Mouse (Mus musculus): ENCODE measurements around the gene Slc35e4. TPM values are rescaled to one million over a fixed set of nuclear protein-coding genes. Genes with fewer than 3 reads are reported as not detected.
A peak's percentile ranks its signal among the peaks of the same experiment; 100 is the strongest.
"Not testable (repeated sequence)": the region's sequence is repeated elsewhere in the genome, so short reads cannot be mapped to it uniquely, and the experiment has no call there.

The Slc35e4 gene
- total RNA-seq, 2 experiments from 2014 or later: 16.1 to 17.1 TPM

DNA sequence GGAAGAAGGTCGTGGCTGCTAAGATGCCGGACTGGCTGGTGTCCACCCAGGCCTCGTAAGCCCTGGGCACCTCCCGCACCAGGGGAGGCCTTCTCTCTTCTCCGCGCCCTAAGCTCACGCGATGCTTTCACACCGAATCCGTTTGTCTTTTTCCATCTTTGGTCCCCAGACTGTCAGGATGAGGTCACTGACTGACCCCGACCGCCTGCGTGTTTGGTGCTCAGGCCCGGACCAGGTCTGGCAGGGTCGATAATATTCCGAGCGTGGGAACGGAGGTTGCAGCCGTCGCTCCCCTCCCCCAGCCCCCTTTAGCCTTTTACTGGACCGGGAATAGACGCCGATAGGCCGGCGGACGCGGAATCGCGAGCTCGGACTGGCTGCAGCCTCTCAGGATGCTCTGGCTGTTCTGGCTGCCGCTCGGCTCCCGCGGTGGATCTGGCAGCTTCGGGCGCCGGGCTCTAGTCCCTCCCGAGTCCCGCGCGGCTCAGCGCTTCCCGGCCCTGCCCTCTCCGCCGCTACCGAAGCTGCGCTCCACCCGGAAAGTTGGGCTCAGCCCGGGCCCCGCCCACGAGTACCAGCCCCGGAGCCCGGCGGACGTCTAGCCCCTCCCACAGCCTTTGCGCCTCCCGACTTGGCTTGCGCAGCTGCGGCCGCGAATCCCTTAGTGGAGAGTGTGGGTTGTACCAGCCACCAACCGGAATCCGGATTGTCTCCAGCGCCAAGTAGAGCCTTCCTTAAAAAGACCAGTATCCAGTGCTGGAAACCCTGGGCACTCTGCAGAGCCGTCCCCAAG lies 952 bp downstream of the Slc35e4 start:
- peak; percentile 94 for DNase-seq

DNA sequence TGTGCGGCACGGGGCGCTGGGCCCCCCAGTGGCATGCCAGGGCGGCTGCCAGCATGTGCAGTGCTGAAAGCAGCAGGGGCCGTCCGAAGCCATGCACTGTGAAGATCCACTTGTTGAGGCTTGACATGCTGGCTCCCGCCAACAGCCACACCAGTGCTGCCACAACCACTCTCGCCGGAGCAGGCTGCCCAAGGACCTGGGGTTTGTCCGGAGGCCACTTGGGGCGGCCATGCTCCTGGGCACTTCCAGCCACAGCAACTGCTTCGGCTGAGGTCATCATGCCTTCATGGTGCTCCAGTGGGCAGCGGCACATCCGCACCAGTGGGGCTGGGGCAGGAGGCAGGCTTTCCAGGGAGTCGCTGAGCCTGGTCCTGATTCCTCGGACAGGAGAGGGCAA lies 1.6 kb downstream of the Slc35e4 start:
- peak; percentile 38 to 40 for DNase-seq

DNA sequence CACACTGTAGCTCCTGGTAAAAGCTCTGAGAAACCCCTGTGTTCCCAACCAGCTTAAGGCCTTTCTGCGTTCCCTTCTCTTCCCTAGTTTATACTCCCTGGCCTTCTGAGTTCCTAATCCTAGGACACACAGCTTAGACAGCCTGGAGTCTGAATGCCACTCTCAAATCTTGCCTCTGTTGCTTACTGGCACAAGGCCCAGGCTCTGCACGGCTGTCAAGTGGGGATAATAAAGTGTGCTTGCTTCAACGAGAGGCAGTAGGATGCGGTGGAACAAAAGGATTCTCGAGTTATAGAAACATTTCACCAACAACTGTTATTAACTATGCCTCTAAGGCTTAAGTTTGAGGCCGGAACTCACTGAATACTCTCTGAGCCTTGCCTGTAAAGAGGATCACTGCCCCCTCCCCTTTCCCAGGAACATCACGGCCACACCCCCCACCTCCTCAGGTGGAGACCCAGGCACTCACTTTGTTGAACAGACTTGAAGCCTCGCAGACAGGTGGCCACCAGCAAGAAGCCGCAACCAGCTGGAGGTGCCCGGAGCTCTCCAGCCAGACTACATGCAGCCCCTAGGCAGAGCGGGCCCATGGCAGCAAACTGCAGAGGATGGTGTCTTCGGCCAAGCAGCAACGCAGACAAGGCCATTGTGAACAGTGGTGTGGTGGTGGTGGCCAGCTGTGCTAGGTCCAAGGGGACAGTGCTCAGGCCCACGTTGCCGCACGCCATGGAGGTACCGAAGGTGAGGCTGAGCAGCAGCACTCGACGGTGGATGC lies 2.2 kb downstream of the Slc35e4 start:
- peak; percentile 43 to 51 for DNase-seq

DNA sequence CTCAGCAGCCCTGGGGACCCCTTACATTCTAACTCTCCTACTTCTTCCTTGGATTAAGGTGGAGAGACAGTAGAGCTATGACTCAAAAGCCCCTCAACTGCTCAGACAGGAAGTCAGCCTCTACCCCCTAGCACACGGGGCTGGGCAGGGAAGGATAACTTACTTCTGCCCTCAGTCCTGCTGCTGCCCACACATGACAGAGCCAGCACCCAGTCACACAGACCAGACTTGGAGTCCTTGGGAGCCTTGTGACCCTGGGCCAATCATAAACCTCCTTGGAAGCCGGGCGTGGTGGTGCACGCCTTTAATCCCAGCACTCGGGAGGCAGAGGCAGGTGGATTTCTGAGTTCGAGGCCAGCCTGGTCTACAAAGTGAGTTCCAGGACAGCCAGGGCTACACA lies 3.0 kb downstream of the Slc35e4 start:
- DNase-seq: not testable (repeated sequence)

DNA sequence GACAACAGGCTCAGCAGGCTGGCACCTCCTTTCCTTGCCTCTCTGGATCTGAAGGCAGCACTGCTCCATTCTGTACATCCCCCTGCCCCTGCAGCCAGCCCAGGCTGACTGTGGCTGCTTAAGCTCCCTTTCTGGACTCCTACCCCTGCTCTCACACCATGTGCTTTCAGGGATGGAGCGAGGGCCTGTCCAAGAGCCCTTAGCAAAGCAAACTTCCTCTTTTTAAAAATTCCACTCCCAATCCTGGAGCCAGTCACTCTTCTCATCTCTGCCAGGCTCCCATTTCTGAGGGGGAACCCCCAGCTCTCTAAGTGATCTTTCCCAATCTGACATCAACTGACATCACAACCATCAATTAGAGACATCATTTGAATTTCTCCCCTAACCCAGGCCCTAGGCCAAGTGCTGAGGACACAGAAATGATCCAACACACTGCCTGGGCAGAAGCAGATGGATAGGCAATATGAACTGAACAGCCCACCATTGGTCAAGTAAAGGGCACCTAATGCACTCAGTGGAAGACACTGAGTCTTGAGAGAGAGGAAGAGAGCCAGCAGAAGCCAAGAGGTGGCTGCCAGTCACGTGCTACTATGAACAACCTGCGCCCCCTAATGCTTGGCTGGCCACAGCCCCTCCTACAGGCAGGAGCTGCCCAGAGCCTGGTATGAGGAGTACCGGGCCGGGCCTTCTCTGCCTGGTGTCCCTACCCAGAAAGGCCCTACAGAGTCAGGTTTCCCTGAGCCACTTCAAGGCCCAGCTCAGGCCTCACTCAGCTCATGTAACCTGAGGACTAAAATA lies 3.8 kb downstream of the Slc35e4 start:
- no peak for DNase-seq

DNA sequence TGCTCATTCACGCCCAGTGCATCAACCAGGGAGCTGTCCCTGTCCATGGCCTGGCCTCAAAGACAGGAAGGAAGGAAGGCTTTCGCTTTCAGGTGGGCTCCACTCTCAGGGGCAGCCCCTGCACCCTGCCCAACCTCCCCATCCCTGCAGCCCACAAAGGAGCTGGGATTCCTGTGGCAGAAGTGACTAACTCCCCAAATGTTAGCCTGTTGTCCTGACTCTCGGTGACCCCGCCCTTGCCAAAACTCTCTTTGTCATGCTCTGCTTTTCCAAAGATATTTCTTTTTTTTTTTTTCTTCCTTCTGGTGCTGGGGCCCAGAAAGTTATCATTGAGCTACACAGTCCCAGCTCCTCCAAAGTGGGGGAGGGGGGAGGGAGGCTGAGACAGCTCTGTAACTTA lies 5.2 kb downstream of the Slc35e4 start:
- no peak for DNase-seq

DNA sequence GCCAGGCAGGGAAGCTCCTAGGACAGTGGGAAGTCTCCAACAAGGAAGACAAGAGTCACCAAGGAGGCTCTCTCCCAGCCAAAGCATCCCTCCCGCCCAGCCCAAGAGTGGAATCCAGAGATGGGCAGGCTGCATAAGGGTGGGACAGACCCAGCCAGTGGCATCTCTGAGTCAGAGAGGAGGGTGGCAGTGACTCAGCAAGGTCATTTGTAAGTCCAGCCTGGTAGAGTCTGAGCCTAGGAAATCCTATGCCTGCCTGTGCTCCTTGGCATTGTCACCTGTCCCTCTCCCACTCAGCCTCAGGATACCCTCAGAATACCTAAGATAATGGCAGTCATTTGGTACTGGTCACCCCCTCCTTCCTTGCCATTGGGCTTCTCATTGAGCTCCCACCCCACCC lies 9.0 kb downstream of the Slc35e4 start:
- DNase-seq: no peak

DNA sequence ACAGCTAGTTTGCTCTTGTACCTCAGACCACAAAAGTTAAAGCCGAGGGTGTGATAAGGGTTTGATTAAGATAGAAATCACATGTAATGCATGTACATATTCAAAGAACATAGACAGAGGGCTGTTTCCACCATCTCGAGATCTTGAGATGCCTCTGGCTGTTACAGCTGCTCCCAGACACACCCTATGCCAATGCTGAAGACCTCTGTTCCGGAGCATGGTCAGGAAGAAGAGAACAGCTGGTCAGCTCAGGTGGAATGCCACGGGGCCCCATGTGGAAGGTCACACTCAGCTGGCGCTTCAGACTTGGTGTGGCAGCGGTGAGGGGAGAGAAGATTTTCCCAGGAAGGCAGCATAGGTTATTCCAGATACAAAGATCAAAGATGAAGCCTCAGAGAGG lies 9.8 kb downstream of the Slc35e4 start:
- DNase-seq: no peak

DNA sequence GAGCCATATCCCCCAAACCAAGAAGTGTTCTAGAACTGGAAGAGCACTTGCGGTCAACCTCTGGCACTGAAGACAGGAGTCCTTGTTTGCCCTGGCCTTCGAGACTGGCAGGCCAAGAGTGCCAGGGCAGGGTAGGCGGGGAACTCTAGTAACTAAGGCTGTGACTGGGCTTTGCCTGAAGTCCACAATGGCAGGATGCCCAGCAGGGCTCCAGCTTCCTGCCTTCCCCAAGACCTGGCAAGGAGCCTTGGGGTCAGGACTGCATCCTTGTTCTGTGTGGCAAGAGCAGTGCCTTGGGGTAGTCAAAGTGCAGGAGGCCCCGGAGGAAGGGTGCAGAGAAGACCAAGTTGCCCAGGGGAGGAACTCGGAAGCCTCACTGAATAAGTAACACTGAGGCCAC lies 11.4 kb downstream of the Slc35e4 start:
- DNase-seq: peak; percentile 63 to 67

DNA sequence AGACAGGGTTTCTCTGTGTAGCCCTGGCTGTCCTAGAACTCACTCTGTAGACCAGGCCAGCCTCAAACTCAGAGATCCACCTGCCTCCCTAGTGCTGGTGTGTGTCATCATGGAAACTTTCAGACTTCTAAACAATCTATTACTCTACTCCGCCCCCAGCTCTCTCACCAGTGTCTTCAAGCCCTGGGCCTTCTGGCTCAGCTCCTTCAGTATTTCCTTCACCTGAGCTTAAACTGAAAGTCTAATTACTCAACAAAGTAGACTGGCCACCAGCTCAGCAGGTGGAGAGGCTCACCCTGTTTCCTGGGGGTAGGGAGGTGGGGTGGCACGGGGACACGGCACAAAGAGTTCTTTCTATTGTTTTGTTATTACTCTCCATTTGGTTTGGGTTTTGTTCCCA lies 11.9 kb downstream of the Slc35e4 start:
- DNase-seq: no peak

DNA sequence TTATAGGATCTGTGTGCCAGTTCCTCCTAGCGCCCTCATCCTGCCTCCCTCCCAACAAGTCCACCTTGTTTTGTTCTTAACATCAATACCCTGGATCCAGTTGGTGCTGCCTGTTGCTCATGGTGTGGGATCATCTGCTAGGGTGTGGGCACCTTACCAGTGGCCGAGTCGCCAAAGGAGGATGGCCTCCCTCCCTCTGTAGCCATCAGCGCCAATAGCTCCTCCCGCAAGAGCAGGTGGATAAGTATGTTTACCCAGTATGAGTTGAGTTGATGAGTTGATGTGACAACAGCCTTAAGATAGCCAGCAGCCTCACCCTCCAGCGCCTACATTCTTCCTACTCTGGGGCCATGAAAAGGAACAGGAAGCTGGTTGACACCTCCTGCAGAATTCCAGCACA lies 14.2 kb downstream of the Slc35e4 start:
- DNase-seq: no peak

DNA sequence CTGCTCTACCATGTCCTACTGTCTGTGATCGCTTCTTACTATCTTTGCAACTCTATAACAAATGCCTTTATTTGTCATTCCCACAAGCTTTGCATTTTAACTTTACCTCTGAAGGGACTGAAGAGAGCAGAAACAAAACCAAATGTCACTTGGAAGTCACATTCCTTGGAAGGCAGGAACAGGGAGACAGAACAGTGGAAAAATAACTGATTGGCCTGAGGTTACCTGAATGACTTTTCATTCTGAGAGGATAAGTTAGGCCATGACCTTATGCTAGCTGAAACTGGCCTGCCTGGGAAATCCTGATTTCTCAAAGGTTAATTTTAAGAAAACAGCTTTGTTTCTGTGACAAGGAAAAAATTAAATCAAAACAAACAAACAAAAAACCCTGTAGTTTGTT lies 18.5 kb downstream of the Slc35e4 start:
- no peak for DNase-seq

DNA sequence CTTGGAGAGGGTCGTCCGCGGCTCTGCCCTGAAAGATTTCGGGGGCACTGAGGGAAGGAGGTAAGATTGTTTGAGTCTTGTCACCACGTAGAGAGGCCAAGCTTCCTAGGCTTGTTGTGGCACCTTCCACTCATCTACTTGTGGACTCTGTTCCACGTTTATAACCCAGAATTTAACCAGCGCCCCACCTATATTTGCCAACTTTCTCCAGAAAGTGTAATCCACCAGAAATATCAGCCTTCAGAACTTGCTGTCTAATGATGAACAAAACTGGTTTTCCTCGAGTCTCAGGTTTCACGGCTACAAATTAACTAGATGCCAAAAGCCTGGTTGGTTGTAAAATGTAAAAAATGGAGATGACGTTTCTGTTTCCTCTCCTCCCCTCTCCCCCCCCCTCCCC lies 19.0 kb downstream of the Slc35e4 start:
- no peak for DNase-seq

DNA sequence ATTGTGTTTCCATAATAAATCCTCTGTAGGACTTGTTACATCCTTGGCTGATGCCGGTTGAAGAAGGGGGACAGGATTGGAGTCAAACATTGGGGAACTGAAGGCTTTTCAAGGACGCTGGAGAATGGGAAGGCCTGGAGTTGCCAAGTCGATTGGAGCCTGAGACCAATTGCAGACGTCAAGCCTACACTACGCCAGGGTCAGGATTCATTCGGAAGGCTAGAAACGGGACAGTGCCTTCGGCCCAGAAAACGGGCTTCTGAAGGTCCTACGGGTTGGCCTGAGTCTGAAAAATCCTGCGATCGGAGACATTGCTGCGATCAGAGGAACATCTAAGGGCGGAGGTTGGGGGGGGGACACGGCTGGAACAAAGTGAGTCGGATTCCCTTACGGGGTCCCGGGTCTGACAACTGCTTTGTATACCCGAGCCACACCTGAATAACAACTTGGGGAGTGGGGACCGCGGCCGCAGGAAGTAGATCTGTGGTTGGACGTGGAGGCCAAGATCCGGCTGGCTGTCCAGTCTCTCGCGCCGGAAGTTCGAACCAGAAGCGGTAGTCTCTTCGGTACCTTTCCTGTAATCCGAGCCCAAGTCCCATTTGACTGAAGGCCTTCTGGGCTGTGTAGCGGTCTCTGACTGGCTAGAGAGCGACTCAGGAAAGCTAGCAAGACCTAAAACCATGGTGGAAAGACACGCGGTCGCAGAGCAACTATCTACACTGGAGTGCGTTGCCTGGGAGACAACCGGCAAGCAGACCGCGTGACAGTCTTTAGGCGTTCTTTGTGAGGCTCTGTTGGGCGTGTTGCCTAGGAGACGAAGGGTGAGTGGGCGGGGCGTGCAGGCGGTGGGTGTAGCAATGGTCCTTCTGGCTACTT lies 19.8 kb downstream of the Slc35e4 start, which contains the start of the genes 4921536K21Rik and Dusp18:
4921536K21Rik (minus strand) TSS at position 693 of the 876 bp plus-strand sequence.
Dusp18 (plus strand) TSS at position 835 of the 876 bp plus-strand sequence.
- peak; percentile 96 to 97 for DNase-seq

DNA sequence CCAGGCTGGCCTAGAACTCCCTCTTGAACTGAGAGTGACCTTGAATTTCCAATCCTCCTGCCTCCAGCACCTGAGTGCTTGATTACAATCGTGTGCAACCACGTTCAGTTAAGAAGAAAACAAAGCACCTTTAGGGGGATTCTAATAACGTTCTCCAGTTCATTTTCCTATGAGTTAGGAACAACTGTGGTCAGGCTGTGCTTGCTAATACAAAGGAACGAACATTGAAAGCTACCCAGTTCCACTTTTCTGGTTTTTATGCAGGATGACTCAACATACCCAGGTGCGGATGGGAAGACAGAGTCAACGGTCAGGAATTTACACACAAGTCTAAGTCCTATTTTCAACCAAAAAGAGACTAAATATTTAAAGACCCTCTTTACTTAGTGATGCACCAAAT lies 20.5 kb downstream of the Slc35e4 start:
- DNase-seq: no peak

DNA sequence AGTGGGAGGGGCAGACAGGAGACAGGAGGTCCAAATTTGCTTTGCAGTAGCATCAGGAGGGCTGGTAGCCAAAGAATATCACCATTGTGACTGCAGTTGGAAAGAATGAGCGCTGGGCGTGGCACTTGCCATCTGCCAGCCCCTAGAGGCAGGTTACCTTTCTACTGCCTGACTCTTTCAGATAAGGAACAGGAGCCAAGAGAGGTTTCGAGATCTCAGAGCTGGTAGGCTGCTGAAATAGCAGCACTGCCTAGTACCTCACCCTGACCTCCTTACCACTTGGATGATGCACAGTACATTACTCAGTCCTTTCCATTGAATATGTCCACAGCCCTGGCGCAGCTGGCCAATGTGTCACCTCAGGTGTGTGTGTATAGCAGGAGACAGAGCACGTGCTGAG lies 27.1 kb downstream of the Slc35e4 start:
- DNase-seq: no peak

DNA sequence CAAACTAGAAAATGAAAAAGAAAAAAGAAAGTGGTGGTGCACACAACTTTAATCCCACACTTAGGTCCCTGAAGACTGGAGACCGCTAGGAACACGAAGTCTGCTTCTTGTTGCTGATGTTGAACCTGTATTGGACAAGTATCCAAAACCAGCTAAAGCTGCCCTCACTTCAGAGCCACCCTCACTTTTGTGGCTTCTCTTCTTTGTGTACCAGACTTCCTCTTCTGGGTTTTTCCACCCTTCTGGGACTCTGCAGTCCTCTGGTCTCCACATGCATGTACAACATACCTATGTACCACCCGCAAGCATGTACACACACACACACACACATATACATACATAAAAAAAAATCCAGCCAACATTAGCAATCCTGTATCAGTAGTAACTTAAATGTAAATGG lies 30.8 kb downstream of the Slc35e4 start:
- no peak for DNase-seq

DNA sequence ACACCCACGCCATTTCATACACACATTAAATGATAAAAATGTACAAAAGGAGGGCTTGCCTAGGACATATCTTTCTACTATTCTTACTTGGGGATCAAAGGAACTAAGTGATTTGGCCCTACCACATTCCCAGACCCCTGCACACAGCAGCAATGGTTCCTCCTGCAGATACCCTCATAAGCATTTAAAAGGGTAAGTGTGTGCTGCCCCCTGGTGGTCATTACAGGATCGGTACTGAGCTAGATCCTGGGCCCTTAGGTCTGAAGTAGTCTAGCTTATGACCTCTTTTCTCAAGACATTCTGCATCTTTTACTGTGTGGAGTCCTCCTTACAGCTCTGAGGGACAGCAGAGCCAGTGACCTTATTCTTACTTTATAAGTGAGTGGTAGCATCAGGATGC lies 34.6 kb downstream of the Slc35e4 start:
- peak; percentile 60 to 69 for DNase-seq

DNA sequence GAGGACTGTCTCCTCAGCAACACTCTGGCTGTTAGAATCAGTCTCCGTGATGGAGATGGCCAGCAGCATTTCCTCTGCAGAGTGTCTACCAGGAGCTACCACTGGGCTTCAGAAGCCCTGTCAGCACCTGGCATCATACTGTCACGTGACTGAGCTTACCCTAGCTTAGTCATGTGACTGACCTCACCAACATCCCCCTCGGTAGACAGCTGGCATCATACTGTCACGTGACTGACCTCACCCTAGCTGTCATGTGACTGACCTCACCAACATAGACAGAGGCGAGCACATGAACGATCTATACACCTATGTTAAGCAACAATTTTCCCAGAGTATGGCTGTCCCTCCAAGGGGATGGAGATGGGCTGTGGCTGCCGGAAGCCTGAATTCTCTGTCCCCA lies 35.8 kb downstream of the Slc35e4 start:
- DNase-seq: no peak

DNA sequence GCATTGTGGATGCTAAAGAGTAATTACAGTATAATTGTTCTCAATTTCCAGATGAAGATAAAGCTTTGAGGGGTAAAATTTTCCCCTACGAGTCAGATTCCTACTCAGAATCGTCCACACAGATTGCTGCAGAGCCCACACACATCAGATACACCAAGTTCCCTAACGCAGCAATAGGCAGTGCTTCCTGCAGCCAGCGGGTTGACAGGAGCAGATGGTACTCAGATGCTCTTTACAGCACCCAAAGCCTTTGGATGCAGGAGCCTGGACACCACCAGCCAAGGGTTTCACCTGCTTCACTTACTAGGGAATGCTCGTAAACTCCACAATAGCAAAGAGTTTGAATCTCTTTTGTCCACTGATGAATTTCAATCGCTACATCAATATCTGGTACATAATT lies 38.0 kb downstream of the Slc35e4 start:
- DNase-seq: peak; percentile 41 to 49

DNA sequence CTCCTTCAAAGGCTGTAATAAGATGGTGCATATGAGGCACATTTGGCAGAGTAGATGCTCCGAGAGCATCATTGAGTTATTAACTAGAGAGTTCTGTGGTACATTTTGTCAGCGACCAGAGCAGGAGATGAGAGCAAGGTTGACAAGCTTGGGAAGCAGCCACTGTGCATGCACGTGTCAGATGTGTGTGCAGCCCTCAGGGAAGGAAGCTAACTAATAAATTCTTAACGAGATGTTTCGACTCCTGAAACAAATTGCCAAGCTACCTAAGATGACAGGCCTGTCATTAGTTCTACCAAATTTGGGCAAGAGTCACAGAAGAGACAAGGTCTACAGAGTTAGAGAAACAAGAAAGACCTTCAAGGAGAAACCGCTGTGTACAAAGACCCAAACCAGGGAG lies 50.1 kb downstream of the Slc35e4 start:
- no peak for DNase-seq
